Mouse (Mus musculus) thymus, adult 2 months (tissue): ENCODE data around the gene Clstn1.

Source experiments
- CTCF ChIP-seq: fragments of 200-500 bp; IDR thresholded peaks from 2 replicates; pipeline ENCODE4 v1.5.1; 2012; ENCODE audit warnings: mild to moderate bottlenecking, control low read depth, low read length, moderate library complexity, borderline replicate concordance; ENCODE audit not compliant: control insufficient read depth, poor library complexity, insufficient read depth; ENCODE audit errors: extremely low read depth
- POLR2A ChIP-seq: fragments of 200-500 bp; IDR thresholded peaks from 2 replicates; pipeline ENCODE4 v1.6.1; 2012; ENCODE audit warnings: mild to moderate bottlenecking, low read length, control low read depth, moderate library complexity; ENCODE audit not compliant: control insufficient read depth, poor library complexity, insufficient read depth; ENCODE audit errors: extremely low read depth

GRCm38 (mm10) chr4:149603860-149604259 is 17.6 kb downstream of the Clstn1 start:
- no peak for TF ChIP-seq POLR2A
- no peak for TF ChIP-seq CTCF
